Mouse (Mus musculus): Measurements from ENCODE around the gene Tmem181a.
"Not testable (repeated sequence)": the region's sequence is repeated elsewhere in the genome, so short reads cannot be mapped to it uniquely, and the experiment has no call there.

Tmem181a gene

GRCm38 (mm10) chr17:6256400-6257069 is at the start of gene Tmem181a:
TSS of gene Tmem181a (plus strand) at chr17:6256860.
- not testable (repeated sequence) for DNase-seq

- DNase-seq, result peak; percentile 89
These were observed 44.9 kb upstream of the Tmem181a start for GRCm38 (mm10) chr17:6211721-6212120.

GRCm38 (mm10) chr17:6215640-6216039 is 41.0 kb upstream of the Tmem181a start:
- DNase-seq, result no peak

GRCm38 (mm10) chr17:6216514-6216913 is 40.1 kb upstream of the Tmem181a start:
- peak; percentile 92 for DNase-seq

- not testable (repeated sequence) for DNase-seq
These were observed 24.0 kb upstream of the Tmem181a start for GRCm38 (mm10) chr17:6232633-6233032.

- peak; percentile 66 for DNase-seq
These were observed 5.4 kb upstream of the Tmem181a start for GRCm38 (mm10) chr17:6251298-6251697.

- DNase-seq, result peak; percentile 81
These were observed 403 bp downstream of the Tmem181a start for GRCm38 (mm10) chr17:6257070-6257456.

GRCm38 (mm10) chr17:6269876-6270831 is 13.5 kb downstream of the Tmem181a start:
- peak; percentile 97 for DNase-seq

- DNase-seq, result peak; percentile 76
These were observed 14.2 kb downstream of the Tmem181a start for GRCm38 (mm10) chr17:6270840-6271239.

- peak; percentile 79 for DNase-seq
These were observed 15.3 kb downstream of the Tmem181a start for GRCm38 (mm10) chr17:6271970-6272369.

- peak; percentile 93 for DNase-seq
These were observed 18.0 kb downstream of the Tmem181a start for GRCm38 (mm10) chr17:6274693-6275092.

- not testable (repeated sequence) for DNase-seq
These were observed 22.5 kb downstream of the Tmem181a start for GRCm38 (mm10) chr17:6279205-6279604.

GRCm38 (mm10) chr17:6279772-6280171 is 23.1 kb downstream of the Tmem181a start:
- peak; percentile 78 for DNase-seq

GRCm38 (mm10) chr17:6280513-6280912 is 23.9 kb downstream of the Tmem181a start:
- peak; percentile 78 for DNase-seq

- DNase-seq, result not testable (repeated sequence)
These were observed 26.5 kb downstream of the Tmem181a start for GRCm38 (mm10) chr17:6283137-6283536.

- peak; percentile 54 for DNase-seq
These were observed 29.5 kb downstream of the Tmem181a start for GRCm38 (mm10) chr17:6286169-6286568.

GRCm38 (mm10) chr17:6289045-6289444 is 32.4 kb downstream of the Tmem181a start:
- DNase-seq, result peak; percentile 90

- DNase-seq, result not testable (repeated sequence)
These were observed 37.2 kb downstream of the Tmem181a start for GRCm38 (mm10) chr17:6293882-6294281.

GRCm38 (mm10) chr17:6297060-6297795 is 40.6 kb downstream of the Tmem181a start:
- DNase-seq, result peak; percentile 87

GRCm38 (mm10) chr17:6300190-6300863 is 43.7 kb downstream of the Tmem181a start:
- peak; percentile 89 for DNase-seq

GRCm38 (mm10) chr17:6304891-6305290 is 48.2 kb downstream of the Tmem181a start:
- peak; percentile 91 for DNase-seq

- DNase-seq, result peak; percentile 91
These were observed 49.1 kb downstream of the Tmem181a start for GRCm38 (mm10) chr17:6305656-6306270.

All from heart, adult 11 months (tissue).